Mouse (Mus musculus) G1E (cell line): ENCODE data around the gene Csnk1g1.

Experiments
- CTCF ChIP-seq: IDR thresholded peaks from 2 replicates; pipeline ENCODE4 v1.5.1; 2012; ENCODE audit warnings: low read depth, low read length, inconsistent platforms, mixed read lengths
- GATA1 ChIP-seq: IDR thresholded peaks from 2 replicates; pipeline ENCODE4 v1.6.1; 2012; ENCODE audit warnings: borderline replicate concordance, low read length, inconsistent platforms, mixed read lengths

DNA sequence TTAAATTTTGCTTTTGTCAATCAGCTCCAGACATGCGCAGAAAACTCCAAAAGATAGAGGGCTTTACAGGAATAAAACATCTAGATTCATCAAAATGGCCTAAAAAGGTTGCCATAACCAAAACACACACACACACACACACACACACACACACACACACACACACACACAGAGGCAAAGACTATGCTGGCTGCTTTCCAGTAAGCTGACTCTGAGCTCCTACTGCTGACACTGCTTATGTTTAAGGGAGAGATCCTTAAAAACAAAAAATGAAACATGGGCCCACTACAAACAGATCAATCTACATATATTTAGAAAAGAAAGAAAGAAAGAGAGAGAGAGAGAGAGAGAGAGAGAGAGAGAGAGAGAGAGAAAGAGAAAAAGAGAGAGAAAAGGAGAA, 144.0 kb downstream of the Csnk1g1 start:
- TF ChIP-seq CTCF (no peak), GATA1 (no peak)
